Mouse (Mus musculus) T-helper 1 cell (primary cell): ENCODE data around the gene Prrt4.

Experiments used
- in situ Hi-C: fragments of 300-600 bp; cut with MboI, MseI; formaldehyde crosslinking; loops from one replicate; pipeline ENCODE4 v1.15.1; 2025; ENCODE audit warnings: high pct_unique_total_duplicates

Prrt4 gene

DNA sequence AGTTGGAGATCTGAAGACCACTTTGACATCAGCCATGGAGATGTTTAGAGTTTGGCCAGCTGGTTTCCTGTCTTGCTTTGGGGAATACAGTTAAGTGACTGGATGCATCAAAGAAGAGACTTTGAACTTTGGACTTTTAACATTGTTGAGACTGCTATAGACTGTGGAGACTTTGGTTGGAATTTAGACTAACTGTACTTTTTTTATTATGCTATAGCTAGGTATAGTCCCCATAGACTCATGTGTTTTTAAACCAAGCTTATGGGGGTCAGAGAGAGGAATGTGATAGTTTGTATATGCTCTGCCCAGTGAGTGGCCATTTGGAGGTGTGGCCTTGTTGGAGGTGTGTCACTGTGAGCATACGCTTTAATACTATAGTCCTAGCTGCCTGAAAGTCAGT is 29.4 kb downstream of the Prrt4 start:
- in situ Hi-C loops: no loop called here

DNA sequence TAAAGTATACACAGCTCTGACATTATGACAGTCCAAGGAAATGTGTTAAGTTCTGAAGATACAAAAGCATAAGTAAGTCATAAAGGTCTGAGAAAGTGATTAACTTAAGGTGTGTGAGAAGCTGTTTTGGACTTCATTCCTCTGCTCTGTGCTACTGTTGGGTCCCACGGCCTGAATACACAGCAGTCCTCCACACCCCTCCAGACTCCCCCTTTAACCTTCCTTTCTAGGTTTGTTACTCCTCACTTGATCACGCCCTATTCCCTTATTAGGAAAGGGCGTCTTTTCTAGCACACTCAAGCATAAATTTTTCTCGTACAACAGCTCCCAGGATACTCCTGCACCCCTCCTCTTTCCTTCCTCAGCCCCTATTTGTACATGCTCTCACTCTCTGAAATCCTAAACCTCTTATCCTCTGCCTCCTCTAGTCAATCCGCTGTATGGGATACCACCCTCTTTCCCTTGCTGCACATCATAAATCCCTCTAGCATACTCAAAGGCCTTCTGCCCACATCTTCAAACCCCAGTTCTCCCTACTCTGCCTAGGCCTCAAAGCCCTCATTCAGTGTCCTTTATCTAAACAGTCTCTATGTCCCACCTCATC is 31.9 kb downstream of the Prrt4 start:
- in situ Hi-C loops: no loop called here

DNA sequence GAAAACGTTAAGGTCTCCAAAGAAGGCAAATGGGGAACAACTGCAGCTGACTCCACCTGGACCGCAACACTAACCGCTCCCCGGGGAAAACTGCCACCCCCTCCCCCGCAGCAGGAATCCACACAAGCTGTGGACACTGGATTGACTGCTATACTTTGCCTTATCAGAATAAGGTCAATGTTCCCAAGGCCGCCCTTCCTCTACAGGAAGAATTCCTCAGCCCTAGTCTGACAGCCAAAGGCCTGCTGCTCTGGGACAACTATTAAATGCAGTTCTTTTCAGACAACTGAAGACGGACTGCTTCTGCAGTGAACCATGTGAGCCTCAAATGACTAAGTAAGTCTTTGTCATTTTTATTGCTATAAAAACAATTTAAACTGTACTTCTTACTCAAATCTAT is 32.7 kb downstream of the Prrt4 start:
- in situ Hi-C loops: no loop called here

DNA sequence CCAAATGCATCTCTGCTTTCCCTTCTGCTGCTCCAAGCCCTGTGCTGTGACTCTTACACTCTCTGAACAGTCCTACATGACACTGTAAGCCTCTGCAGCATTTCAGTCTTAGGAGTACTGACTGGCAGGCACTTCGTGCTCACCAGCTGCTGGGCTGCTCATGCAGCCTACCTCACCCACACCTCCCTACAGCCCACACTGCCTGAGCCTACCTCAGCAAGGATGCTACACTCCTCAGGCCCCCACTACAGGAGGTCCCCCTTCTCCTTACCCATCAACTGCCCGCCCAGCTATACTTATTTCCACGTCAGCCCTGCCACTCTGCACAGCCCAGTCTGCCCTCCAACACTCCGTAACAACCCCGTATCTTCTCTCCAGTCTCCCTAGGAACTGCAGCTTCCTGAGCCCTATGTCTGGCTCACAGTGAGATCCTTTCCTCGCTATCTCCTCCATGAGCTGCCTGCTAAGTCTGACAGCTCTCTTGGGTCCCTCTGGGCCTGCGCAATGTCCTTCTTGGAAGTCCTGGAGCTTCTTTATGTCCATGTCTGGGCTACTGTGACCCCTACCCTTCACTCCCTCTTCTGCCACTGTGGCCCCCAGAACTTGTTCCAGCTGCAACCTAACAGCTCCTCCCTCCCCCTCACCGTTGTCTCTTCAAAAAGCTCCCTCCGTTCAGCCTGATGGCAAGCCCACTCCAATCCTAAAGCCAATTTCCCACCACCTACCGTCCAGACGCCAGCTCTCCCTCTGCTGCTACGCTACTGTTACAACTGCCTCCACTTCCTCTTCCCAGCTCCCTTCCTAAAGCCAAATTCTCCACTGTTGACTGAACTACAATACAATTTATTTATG is 33.7 kb downstream of the Prrt4 start:
- in situ Hi-C loops: no loop called here

DNA sequence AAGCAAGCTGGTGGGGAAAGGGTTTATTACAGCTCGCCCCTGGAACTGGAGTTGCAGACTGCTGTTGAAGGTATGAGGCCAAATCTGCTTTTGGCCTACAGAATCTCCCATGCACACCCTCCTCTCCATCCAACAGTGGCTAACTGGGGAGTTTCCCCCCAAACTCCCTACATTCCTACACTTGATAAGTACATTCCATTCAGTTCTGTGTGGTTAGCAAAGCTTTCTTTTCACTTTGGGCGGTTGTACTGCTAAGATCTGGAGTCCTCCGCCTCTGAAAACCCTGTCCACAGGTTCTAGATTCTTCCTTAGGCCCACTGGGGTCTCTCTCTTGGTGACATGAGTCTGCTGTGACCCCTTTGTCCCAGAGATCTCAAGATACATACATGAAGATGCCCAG is 34.4 kb downstream of the Prrt4 start:
- in situ Hi-C loops: no loop called here

DNA sequence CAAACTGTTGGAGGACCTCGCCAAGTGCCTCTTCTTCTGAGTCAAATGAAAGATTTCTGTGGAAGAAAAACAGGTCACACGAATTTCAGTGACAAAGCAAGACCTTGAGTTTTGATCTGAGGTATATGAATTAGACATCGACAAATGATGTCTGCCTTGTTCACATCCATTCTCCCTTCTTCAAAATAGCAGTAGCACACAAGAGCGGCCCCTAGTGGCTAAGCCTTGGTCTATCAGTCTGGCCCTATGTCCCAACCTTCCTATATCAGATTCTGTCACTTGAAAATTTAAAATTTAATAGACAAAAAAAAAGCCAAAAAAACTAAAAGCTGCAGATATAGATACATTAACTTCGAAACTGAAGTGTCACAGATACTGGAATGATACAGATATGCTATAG is 35.8 kb downstream of the Prrt4 start:
- in situ Hi-C loops: no loop called here

DNA sequence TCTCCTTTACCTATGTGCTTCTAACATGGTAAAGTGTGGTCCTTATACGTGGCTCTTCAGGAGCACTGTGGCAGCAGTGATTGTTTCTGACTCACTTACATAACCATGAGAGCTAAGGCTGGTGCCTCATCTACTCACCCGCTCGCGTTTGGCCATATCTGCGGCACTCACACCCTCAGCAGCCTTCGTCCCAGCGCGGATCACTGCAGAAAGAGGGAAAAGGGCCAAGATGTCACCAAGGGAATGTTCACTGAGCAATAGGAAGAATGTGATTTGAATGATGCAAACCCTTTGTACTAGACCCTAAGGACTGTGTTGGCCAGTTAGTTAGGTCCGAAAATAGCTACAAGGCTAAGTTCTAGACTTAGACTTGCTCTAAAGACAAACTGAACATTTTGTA is 41.9 kb downstream of the Prrt4 start:
- in situ Hi-C loops: no loop called here

DNA sequence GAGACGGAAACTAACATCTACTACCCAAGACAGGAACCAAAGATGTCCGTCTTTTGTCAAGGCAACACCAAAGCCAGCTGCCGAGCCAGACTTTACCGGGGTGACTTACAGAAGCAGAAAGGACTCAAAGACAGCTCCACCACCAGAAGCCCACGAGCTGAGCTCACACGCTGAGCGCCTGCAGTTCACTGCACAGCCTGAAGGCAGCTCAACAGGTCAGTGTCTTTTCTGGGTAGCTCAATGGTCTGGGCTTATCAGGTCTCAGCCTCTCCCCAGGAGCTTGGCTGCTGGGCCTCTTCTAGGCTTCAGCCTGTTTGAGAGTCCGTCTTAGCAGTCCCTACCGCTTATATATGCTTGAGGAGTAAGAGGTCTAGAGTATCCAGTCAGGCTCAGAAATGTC is 46.3 kb downstream of the Prrt4 start:
- in situ Hi-C loops: no loop called here

DNA sequence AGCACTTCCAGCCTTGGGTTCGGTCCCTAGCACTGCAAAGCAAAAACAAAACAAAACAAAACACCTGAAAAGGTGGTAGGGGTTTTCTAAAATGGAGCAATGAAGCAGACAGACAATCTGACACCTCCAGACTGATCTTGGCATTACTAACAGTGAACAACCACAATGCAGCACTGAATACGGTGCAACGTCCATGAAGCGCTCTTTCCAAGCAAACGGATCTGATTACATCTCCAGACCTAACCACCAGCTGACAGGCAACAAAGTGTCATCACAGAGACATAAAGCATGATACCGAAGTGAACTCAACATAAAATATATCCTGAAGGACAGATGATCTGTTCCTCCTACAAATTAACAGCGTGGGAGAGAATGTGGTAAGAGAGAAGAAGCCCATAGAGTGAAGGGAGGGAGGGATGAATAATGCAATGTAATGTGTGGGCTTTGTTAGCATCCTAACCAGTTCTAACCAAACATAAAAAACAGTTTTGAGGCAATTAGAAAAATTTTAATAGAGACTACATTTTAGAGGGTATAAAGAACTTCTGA is 52.4 kb downstream of the Prrt4 start:
- in situ Hi-C loops: no loop called here

DNA sequence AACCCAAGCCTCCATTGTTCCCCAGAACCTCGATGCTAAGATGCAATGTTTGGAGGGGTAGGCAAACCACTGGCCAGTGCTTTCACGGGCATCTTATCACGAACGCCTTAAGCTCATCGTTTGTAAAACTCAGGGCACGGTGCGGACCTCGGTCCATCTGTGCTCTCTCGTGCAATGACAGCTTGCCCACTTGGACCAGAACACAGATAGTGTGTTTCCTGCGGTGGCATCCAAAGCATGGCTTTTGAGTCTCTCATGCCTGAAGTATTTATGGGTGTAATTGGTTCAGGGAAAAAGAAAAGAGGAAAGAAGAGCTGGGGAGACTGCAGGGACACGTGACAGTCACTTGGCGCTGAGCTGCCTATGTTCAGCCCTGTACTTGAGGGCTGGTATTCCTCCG is 59.4 kb downstream of the Prrt4 start:
- in situ Hi-C loops: no loop called here
